Mouse (Mus musculus) embryonic facial prominence, embryonic 15.5 days (tissue): Measurements from ENCODE around the gene Fam43a. TPM values are rescaled to one million over a fixed set of nuclear protein-coding genes. Genes with fewer than 3 reads are reported as not detected.

Experiments used
- ATAC-seq: fragments of 200-750 bp; cut with Nextera tagmentation; 2 replicates; pipeline ENCODE4 v1.8.0; 2017; ENCODE audit warnings: low read depth, moderate TSS enrichment; ENCODE audit not compliant: insufficient number of reproducible peaks, low FRiP score, low TSS enrichment
- H3K27ac ChIP-seq: fragments of 300-500 bp; sonication (generic); replicated peaks from 2 replicates; pipeline ENCODE4 v1.5.1; 2015; ENCODE audit warnings: mild to moderate bottlenecking, inconsistent platforms
- H3K27me3 ChIP-seq: fragments of 300-500 bp; sonication (generic); 2 replicates; pipeline ENCODE4 v1.6.1; 2015; ENCODE audit warnings: inconsistent platforms
- H3K36me3 ChIP-seq: fragments of 300-500 bp; sonication (generic); 2 replicates; pipeline ENCODE4 v1.6.1; 2015; ENCODE audit warnings: mild to moderate bottlenecking, inconsistent platforms
- H3K4me1 ChIP-seq: fragments of 300-500 bp; sonication (generic); 2 replicates; pipeline ENCODE4 v1.6.1; 2015; ENCODE audit warnings: inconsistent platforms
- H3K4me2 ChIP-seq: fragments of 300-500 bp; sonication (generic); replicated peaks from 2 replicates; pipeline ENCODE4 v1.6.1; 2015; ENCODE audit warnings: mild to moderate bottlenecking, inconsistent platforms
- H3K4me3 ChIP-seq: fragments of 300-500 bp; sonication (generic); replicated peaks from 2 replicates; pipeline ENCODE4 v1.5.1; 2015; ENCODE audit warnings: mild to moderate bottlenecking, inconsistent platforms
- H3K9ac ChIP-seq: fragments of 300-500 bp; sonication (generic); 2 replicates; pipeline ENCODE4 v1.6.1; 2015; ENCODE audit warnings: inconsistent platforms
- H3K9me3 ChIP-seq: fragments of 300-500 bp; sonication (generic); replicated peaks from 2 replicates; pipeline ENCODE4 v1.6.1; 2016; ENCODE audit warnings: inconsistent platforms
- WGBS: fragments of 180-500 bp; shearing (Covaris S2); methylation state at CpG from one replicate; pipeline ENCODE4 v1.1.7; 2015; 5-methylcytosine and 5-hydroxymethylcytosine counted together
- polyA plus RNA-seq: library from polyadenylated mRNA; unstranded; fragments of >200 nt; fragmentation: Nextera tagmentation; extraction: Ambion mirVana; gene quantifications from 2 replicates; pipeline ENCODE4 v1.2.1, GENCODE M21; 2015

The Fam43a gene
- polyA plus RNA-seq, 1 experiment from 2014 or later = 28.5 TPM

DNA sequence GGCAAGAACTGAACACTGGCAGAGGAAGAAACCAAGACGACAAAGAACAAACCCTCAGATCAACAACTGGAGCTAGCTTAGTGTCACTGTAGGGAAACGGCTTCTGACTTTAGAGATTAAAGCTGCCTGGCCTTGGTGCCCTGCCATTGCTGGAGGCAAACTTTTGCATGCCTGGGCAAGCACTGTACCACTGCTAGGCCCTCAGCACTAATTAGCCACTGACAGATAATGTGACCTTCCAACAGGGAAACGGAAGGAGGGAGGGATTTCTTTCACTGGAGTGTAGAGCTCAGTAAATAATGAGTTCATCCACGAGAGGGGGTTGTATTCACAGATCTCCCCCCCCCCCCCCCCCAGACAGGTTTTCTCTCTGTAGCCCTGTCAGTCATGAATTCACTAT is 27.3 kb upstream of the Fam43a start:
- peaks cover 93% of the 10 kb centered on the region for H3K36me3 ChIP-seq
- ATAC-seq = no peak
- H3K4me2 ChIP-seq = no peak overlapping the region
- no peak overlapping the region for H3K9ac ChIP-seq
- no peaks in the 10 kb centered on the region for H3K9me3 ChIP-seq
- no peaks in the 10 kb centered on the region for H3K27me3 ChIP-seq
- H3K4me3 ChIP-seq = no peak overlapping the region
- H3K27ac ChIP-seq = no peak overlapping the region
- H3K4me1 ChIP-seq = no peaks in the 10 kb centered on the region
- 49% methylated on average over 4 of the region's 4 CpGs for WGBS

DNA sequence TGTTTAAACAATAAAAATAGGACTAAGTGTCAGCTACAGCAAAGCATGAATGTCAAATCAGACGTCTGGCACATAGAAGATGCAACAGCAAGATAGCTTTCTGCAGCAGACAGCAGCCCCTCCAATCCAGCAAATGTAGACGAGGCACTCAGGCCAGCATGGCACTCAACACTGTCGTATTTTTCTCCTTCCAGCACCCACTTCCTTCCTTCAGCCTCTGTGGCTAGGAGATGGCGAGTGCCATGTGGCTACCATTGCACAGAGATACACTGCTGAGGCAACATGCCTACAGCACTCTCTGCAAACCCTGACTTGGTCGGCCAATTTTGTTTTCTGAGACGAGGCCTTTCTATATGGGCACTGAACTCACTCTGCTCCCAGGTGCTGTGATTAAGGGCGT is 23.7 kb upstream of the Fam43a start:
- Histone ChIP-seq H3K27me3 (no peaks in the 10 kb centered on the region), H3K9me3 (no peaks in the 10 kb centered on the region), H3K27ac (no peak overlapping the region), H3K4me1 (no peaks in the 10 kb centered on the region), H3K4me3 (no peak overlapping the region), H3K4me2 (no peak overlapping the region), H3K9ac (no peak overlapping the region), H3K36me3 (peaks cover 92% of the 10 kb centered on the region)
- 87% methylated on average over 7 of the region's 7 CpGs for WGBS
- no peak for ATAC-seq

DNA sequence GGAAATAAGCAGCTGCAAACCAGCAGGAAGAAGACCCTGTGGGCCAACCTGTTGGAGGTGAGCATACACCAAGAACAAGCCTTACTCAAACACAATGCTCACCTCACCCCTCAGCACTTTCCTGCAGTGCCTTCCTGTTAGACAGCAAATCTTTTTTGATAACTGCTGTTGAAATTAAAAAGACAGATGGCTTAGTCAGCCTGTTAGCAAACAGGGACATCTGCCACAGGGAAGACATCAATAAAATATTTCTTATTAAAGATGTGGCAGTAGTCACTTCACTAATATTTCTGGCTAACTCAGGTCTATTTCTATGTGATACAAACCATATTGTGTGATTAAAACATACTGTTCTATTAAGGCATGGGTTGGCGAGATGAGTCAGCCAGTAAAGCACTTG is 23.1 kb upstream of the Fam43a start:
- Histone ChIP-seq H3K4me3 (no peak overlapping the region), H3K4me2 (no peak overlapping the region), H3K27ac (no peak overlapping the region), H3K27me3 (no peaks in the 10 kb centered on the region), H3K9me3 (no peaks in the 10 kb centered on the region), H3K9ac (no peak overlapping the region), H3K4me1 (no peaks in the 10 kb centered on the region), H3K36me3 (peaks cover 91% of the 10 kb centered on the region)
- 82% methylated on average over 1 of the region's 1 CpGs for WGBS
- no peak for ATAC-seq

DNA sequence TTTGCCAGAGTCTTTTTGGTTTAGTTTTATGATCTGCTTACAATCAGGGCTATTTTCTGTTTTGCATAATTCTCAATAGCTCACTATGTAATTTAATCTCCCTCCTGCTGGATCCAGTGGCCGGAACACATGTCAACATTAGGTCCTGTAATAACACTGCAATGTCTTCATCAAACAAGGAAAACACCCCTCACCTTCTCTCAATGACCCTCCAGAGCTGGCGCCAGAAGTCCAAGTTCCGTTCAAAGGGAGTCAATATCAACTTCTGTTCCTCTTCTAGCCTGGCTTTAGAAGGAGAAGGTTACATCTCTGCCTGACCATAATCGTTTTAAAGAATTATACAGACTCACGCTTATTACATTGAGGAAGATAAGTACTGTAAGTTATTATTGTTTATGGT is 18.8 kb upstream of the Fam43a start:
- Histone ChIP-seq H3K36me3 (peaks cover 92% of the 10 kb centered on the region), H3K4me1 (no peaks in the 10 kb centered on the region), H3K4me3 (no peak overlapping the region), H3K27ac (no peak overlapping the region), H3K27me3 (no peaks in the 10 kb centered on the region), H3K9me3 (no peaks in the 10 kb centered on the region), H3K9ac (no peak overlapping the region), H3K4me2 (no peak overlapping the region)
- ATAC-seq = no peak
- WGBS = 74% methylated on average over 5 of the region's 5 CpGs

DNA sequence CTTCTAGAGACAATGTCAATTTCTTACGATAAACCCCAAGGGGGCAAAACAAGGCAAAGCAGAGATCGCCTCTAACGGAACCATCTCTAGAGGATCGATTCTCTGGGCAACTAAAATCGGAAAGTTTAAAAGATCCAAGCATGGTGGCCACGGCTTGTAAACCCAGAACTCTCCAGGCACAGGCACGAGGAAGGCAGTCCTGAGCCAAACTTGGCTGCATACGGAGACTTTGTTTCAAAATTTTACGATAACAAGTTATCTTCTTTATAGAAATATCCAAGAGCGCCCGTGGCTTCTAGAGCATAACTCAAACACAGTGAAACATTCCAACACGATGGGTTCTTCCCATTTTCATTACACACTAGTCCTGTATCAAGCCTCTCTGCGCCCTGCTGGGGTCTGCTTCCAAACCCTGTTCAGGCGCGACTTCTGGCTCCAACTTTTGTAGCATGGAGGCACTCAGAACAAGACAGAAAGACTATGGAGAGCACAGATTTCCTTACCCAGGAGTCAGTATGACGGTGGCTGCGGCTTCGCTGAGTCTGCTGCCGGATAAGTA is 12.5 kb upstream of the Fam43a start:
- peak overlapping the region; percentile 78 for H3K27ac ChIP-seq
- peak overlapping the region; percentile 71 for H3K9ac ChIP-seq
- H3K36me3 ChIP-seq = peaks cover 32% of the 10 kb centered on the region
- peak overlapping the region; percentile 80 for H3K4me2 ChIP-seq
- peak; percentile 7; the same call in 1 of the 2 replicates for ATAC-seq
- 2% methylated on average over 19 of the region's 19 CpGs for WGBS
- H3K9me3 ChIP-seq = no peaks in the 10 kb centered on the region
- H3K4me3 ChIP-seq = peak overlapping the region; percentile 69
- no peaks in the 10 kb centered on the region for H3K27me3 ChIP-seq
- H3K4me1 ChIP-seq = 0 out of 2 replicates have a peak, but pooled peaks cover 11% of the 10 kb centered on the region

DNA sequence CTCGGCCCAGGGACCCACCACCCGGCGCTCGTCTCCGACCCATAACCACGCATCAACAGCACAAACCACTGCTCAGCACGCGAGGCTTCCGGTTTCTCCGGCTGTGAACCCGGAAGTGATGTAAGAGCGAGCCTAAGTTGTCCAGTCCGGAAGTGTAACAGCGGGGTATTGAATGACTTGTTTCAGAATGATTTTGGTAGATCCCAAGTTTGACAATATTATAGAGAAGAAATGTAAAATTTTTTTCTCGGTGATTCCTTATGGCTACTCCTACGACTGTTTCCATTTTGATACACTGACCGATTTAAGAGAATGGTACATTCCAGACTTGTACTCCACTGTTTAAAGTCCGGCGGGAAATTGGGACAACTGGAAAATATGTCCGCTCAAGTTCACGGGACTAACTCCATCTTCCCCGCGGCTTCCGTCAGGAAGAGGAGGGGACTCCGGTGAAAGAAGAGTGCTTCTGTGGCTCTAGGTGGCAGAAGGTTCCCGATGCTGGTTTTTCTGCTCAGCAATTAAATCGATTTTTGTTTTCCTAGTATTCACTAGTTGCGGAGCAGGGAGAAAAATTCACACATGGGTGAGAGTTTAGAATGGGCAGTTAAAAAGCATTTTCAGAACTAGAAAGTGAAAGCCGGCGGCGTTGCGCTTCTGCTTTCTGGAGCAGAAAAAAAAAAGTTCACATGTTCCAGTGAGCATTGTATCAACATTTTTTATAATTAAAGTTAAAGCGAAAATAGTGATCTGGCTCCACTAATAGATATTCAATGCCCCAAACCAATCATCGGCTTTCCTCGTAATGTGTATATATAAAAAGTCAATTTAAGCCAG is 11.8 kb upstream of the Fam43a start, which contains the start of gene Lsg1:
TSS of gene Lsg1 (minus strand) at position 99 of the 834 bp plus-strand sequence.
- Histone ChIP-seq H3K4me1 (0 out of 2 replicates have a peak, but pooled peaks cover 11% of the 10 kb centered on the region), H3K27me3 (no peaks in the 10 kb centered on the region), H3K9me3 (no peaks in the 10 kb centered on the region), H3K4me2 (peak within 1 kb of the TSS; percentile 80), H3K36me3 (peaks cover 25% of the 10 kb centered on the region), H3K9ac (peak within 1 kb of the TSS; percentile 71), H3K27ac (peak within 1 kb of the TSS; percentile 78), H3K4me3 (peak within 1 kb of the TSS; percentile 69)
- WGBS = 3% methylated on average over 35 of the region's 35 CpGs
- ATAC-seq = peak; percentile 89

DNA sequence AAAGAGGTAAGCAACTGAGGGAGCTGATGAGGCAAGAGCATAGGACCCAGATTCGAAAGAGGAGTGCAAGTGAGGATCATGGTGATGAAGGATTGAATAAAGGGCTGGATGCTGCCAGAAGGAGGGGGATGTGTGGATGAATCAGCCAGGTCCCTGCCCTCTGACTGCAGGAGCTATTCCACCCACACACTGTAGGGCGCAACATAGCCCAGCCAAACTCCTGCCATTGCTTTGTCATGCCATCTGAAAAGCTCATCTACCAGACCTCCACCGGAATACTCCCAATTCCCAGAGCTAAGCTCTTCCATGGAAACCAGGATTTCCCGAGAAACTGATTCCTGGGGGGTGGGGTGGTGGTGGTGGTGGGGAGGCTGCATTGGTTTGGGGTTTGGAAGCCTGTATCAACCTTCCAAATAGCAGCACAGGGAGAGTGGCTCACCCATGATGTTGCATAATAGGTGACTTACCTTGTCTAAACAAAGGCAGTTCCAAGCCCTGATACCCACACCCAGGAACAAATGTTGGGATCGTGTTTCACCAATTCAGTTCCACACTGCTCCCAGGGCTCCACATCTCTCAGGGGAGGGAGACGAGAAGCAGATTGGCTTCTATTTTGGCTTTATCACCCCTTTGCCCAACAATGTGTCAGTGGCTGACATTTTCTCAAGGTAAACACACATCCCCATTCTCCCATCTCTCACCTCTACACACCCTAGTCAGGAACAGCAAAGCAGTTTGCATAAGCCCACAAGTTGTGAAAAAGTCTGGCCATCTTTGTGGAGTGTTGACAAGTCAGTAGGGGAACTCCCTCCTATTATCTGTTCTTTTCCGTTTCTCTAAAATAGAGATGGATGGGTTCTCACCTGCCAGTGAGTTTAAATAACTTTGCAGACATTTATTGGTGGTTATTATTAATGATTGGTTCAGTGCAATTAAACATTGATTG is 9.0 kb upstream of the Fam43a start:
- Histone ChIP-seq H3K4me1 (0 out of 2 replicates have a peak, but pooled peaks cover 11% of the 10 kb centered on the region), H3K9me3 (no peaks in the 10 kb centered on the region), H3K4me2 (no peak overlapping the region), H3K27me3 (peaks cover 6% of the 10 kb centered on the region; the same call in 1 of the 2 replicates), H3K4me3 (no peak overlapping the region), H3K27ac (no peak overlapping the region), H3K9ac (no peak overlapping the region), H3K36me3 (0 out of 2 replicates have a peak, but pooled peaks cover under 1% of the 10 kb centered on the region)
- 34% methylated on average over 7 of the region's 7 CpGs for WGBS
- ATAC-seq = no peak

DNA sequence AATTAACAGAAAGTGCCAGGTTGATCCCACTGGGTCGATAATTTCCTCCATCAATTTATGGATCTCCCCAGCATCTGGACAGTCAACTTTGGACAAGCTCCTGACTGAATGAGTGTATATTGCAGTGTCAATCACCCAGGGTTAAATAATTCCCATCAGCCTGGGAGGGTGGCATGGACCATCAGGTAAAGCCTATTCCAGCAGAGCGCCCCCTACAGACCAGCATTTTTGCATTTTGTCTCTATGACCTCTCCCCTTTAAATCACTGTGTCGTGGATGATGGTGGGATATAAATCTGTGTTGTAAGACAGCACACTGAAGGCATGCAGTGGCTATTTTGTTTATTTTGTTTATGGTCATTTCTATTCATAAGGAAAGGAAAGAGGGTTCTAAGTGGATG is 7.5 kb upstream of the Fam43a start:
- no peak for ATAC-seq
- Histone ChIP-seq H3K9me3 (no peaks in the 10 kb centered on the region), H3K4me2 (no peak overlapping the region), H3K4me3 (no peak overlapping the region), H3K27me3 (peaks cover 12% of the 10 kb centered on the region), H3K36me3 (no peaks in the 10 kb centered on the region), H3K9ac (no peak overlapping the region), H3K27ac (no peak overlapping the region), H3K4me1 (peaks cover 8% of the 10 kb centered on the region; the same call in 1 of the 2 replicates)
- WGBS = 47% methylated on average over 3 of the region's 3 CpGs

DNA sequence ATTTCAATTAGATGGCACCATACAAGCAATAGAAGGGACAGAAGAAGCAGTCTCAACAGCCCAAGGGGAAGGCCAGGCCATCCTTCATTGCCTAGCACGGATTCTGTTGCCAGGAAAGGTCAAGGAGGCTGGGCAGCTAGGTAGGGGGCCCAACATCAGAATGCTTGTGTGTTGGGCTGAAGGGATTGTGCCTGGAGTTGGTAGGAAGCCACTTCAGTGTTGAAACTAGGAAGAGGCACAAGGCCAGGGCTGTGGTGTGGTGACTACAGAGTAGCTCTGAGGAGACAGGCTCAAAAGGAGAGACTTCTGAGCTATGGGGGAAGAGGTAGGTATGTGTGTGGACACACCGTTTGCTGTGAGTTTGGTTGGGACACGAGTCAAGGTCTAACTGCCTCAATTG is 4.2 kb upstream of the Fam43a start:
- Histone ChIP-seq H3K27ac (no peak overlapping the region), H3K4me2 (no peak overlapping the region), H3K36me3 (no peaks in the 10 kb centered on the region), H3K4me1 (peaks cover 8% of the 10 kb centered on the region; the same call in 1 of the 2 replicates), H3K4me3 (no peak overlapping the region), H3K9ac (no peak overlapping the region), H3K27me3 (peaks cover 17% of the 10 kb centered on the region), H3K9me3 (no peaks in the 10 kb centered on the region)
- ATAC-seq = no peak
- 45% methylated on average over 3 of the region's 3 CpGs for WGBS

DNA sequence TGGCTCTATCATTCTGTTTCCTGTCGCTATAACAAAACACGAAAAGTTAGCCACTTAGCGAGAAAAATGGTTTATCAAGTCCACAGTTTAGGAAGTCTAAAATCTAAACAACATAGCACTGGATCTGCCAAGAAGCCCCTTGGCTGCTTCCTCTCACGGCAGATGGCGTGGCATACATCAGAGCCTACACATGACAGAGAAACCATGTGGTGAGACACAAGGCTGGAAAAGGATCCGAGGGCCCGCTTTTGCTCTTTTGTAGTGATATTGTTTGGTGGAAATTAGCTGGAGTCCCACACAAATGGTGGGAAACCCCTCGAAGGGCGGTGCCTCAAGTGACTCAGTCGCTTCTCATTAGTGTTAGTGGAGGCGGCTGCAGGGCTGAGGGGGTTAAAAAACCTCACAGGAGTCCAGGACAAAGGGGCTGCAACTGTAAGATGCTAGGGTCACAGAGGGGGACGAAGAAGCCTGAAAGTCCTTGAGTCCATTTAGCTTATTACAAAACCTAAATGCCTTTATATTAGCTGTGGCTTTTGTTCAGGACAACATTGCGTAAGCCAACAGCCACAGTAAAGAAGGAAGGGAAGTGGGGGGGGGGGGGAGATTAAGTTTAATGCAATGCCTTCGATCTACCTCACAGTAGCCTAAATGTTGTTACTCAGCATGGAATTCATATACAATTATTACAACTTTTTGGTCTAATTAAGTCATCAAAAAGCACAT is 3.5 kb upstream of the Fam43a start:
- no peak overlapping the region for H3K9ac ChIP-seq
- no peaks in the 10 kb centered on the region for H3K36me3 ChIP-seq
- no peaks in the 10 kb centered on the region for H3K9me3 ChIP-seq
- 68% methylated on average over 14 of the region's 14 CpGs for WGBS
- no peak overlapping the region for H3K27ac ChIP-seq
- peaks cover 24% of the 10 kb centered on the region for H3K27me3 ChIP-seq
- no peak for ATAC-seq
- H3K4me2 ChIP-seq = no peak overlapping the region
- peaks cover 14% of the 10 kb centered on the region for H3K4me1 ChIP-seq
- no peak overlapping the region for H3K4me3 ChIP-seq
